Mouse (Mus musculus): Measurements from ENCODE around the gene Gm20388. TPM values are rescaled to one million over a fixed set of nuclear protein-coding genes. Genes with fewer than 3 reads are reported as not detected.

The Gm20388 gene
- polyA plus RNA-seq, 1 experiment from 2014 or later = 12.4 TPM

- Histone ChIP-seq H3K4me2 (ENCODE audit: low read length) (no peak overlapping the region), H3K9me3 (ENCODE audit: control insufficient read depth, low read length) (no peaks in the 10 kb centered on the region), H3K27me3 (replicated peaks; ENCODE audit: control insufficient read depth, insufficient read depth, low read length) (no peaks in the 10 kb centered on the region), H3K36me3 (ENCODE audit: control insufficient read depth, insufficient read depth, low read length) (no peaks in the 10 kb centered on the region), H3K4me3 (ENCODE audit: low read length) (no peak overlapping the region), H3K9ac (ENCODE audit: low read depth, low read length) (no peak overlapping the region), H3K27ac (ENCODE audit: low read depth, low read length) (no peak overlapping the region), H3K4me1 (ENCODE audit: control insufficient read depth, insufficient read depth, low read depth, low read length) (no peaks in the 10 kb centered on the region; the same call in none of the 2 replicates)
- WGBS = 73% methylated on average over 5 of the region's 5 CpGs
- no peak for ATAC-seq
These were observed 2282.1 kb downstream of the Gm20388 start for GRCm38 (mm10) chr8:122192771-122193170.

GRCm38 (mm10) chr8:122193521-122193920, 2282.9 kb downstream of the Gm20388 start:
- Histone ChIP-seq H3K4me3 (ENCODE audit: low read length) (no peak overlapping the region), H3K27ac (ENCODE audit: low read depth, low read length) (no peak overlapping the region), H3K4me2 (ENCODE audit: low read length) (no peak overlapping the region), H3K9ac (ENCODE audit: low read depth, low read length) (no peak overlapping the region), H3K36me3 (ENCODE audit: control insufficient read depth, insufficient read depth, low read length) (no peaks in the 10 kb centered on the region), H3K9me3 (ENCODE audit: control insufficient read depth, low read length) (no peaks in the 10 kb centered on the region), H3K4me1 (ENCODE audit: control insufficient read depth, insufficient read depth, low read depth, low read length) (no peaks in the 10 kb centered on the region; the same call in none of the 2 replicates), H3K27me3 (replicated peaks; ENCODE audit: control insufficient read depth, insufficient read depth, low read length) (no peaks in the 10 kb centered on the region)
- no peak for ATAC-seq
- WGBS = 72% methylated on average over 11 of the region's 11 CpGs

- WGBS = 62% methylated on average over 8 of the region's 8 CpGs
- no peak overlapping the region for H3K27ac ChIP-seq (ENCODE audit: low read depth, low read length)
- H3K4me1 ChIP-seq (ENCODE audit: control insufficient read depth, insufficient read depth, low read depth, low read length) = no peaks in the 10 kb centered on the region; the same call in none of the 2 replicates
These were observed 2283.8 kb downstream of the Gm20388 start for GRCm38 (mm10) chr8:122194396-122194795.

GRCm38 (mm10) chr8:122197342-122197741, 2286.7 kb downstream of the Gm20388 start:
- Histone ChIP-seq H3K36me3 (ENCODE audit: control insufficient read depth, insufficient read depth, low read length) (no peaks in the 10 kb centered on the region), H3K9me3 (ENCODE audit: control insufficient read depth, low read length) (no peaks in the 10 kb centered on the region), H3K9ac (ENCODE audit: low read depth, low read length) (no peak overlapping the region), H3K4me1 (ENCODE audit: control insufficient read depth, insufficient read depth, low read depth, low read length) (no peaks in the 10 kb centered on the region; the same call in 1 of the 2 replicates), H3K4me2 (ENCODE audit: low read length) (no peak overlapping the region), H3K27ac (ENCODE audit: low read depth, low read length) (no peak overlapping the region), H3K27me3 (replicated peaks; ENCODE audit: control insufficient read depth, insufficient read depth, low read length) (no peaks in the 10 kb centered on the region), H3K4me3 (ENCODE audit: low read length) (no peak overlapping the region)
- WGBS = 81% methylated on average over 5 of the region's 5 CpGs
- ATAC-seq = no peak

More at GRCm38 (mm10) chr8:122194396-122194795, 2283.8 kb downstream of the Gm20388 start:
- Histone ChIP-seq H3K9ac (ENCODE audit: low read depth, low read length) (no peak overlapping the region), H3K9me3 (ENCODE audit: control insufficient read depth, low read length) (no peaks in the 10 kb centered on the region), H3K4me2 (ENCODE audit: low read length) (no peak overlapping the region), H3K27me3 (replicated peaks; ENCODE audit: control insufficient read depth, insufficient read depth, low read length) (no peaks in the 10 kb centered on the region), H3K36me3 (ENCODE audit: control insufficient read depth, insufficient read depth, low read length) (no peaks in the 10 kb centered on the region), H3K4me3 (ENCODE audit: low read length) (no peak overlapping the region)
- ATAC-seq = no peak

GRCm38 (mm10) chr8:122198378-122199025, 2287.9 kb downstream of the Gm20388 start:
- Histone ChIP-seq H3K9ac (ENCODE audit: low read depth, low read length) (no peak overlapping the region), H3K4me2 (ENCODE audit: low read length) (no peak overlapping the region), H3K9me3 (ENCODE audit: control insufficient read depth, low read length) (no peaks in the 10 kb centered on the region), H3K27me3 (replicated peaks; ENCODE audit: control insufficient read depth, insufficient read depth, low read length) (no peaks in the 10 kb centered on the region), H3K36me3 (ENCODE audit: control insufficient read depth, insufficient read depth, low read length) (no peaks in the 10 kb centered on the region), H3K4me3 (ENCODE audit: low read length) (no peak overlapping the region), H3K4me1 (ENCODE audit: control insufficient read depth, insufficient read depth, low read depth, low read length) (no peaks in the 10 kb centered on the region; the same call in 1 of the 2 replicates), H3K27ac (ENCODE audit: low read depth, low read length) (no peak overlapping the region)
- ATAC-seq = no peak
- WGBS = 77% methylated on average over 12 of the region's 12 CpGs

- Histone ChIP-seq H3K4me1 (ENCODE audit: control insufficient read depth, insufficient read depth, low read depth, low read length) (no peaks in the 10 kb centered on the region; the same call in 1 of the 2 replicates), H3K4me3 (ENCODE audit: low read length) (no peak overlapping the region), H3K9ac (ENCODE audit: low read depth, low read length) (no peak overlapping the region), H3K9me3 (ENCODE audit: control insufficient read depth, low read length) (no peaks in the 10 kb centered on the region), H3K27me3 (replicated peaks; ENCODE audit: control insufficient read depth, insufficient read depth, low read length) (no peaks in the 10 kb centered on the region), H3K4me2 (ENCODE audit: low read length) (no peak overlapping the region), H3K36me3 (ENCODE audit: control insufficient read depth, insufficient read depth, low read length) (no peaks in the 10 kb centered on the region), H3K27ac (ENCODE audit: low read depth, low read length) (no peak overlapping the region)
- no peak for ATAC-seq
- WGBS = 76% methylated on average over 9 of the region's 9 CpGs
These were observed 2288.6 kb downstream of the Gm20388 start for GRCm38 (mm10) chr8:122199191-122199590.

GRCm38 (mm10) chr8:122199841-122200240, 2289.2 kb downstream of the Gm20388 start:
- 75% methylated on average over 4 of the region's 4 CpGs for WGBS
- no peak overlapping the region for H3K27ac ChIP-seq (ENCODE audit: low read depth, low read length)
- no peak overlapping the region for H3K9ac ChIP-seq (ENCODE audit: low read depth, low read length)

GRCm38 (mm10) chr8:122211591-122211990, 2300.9 kb downstream of the Gm20388 start:
- WGBS = 77% methylated on average over 3 of the region's 3 CpGs

More at GRCm38 (mm10) chr8:122199841-122200240, 2289.2 kb downstream of the Gm20388 start:
- Histone ChIP-seq H3K4me1 (ENCODE audit: control insufficient read depth, insufficient read depth, low read depth, low read length) (no peaks in the 10 kb centered on the region), H3K4me2 (ENCODE audit: low read length) (no peak overlapping the region), H3K9me3 (ENCODE audit: control insufficient read depth, low read length) (no peaks in the 10 kb centered on the region), H3K36me3 (ENCODE audit: control insufficient read depth, insufficient read depth, low read length) (no peaks in the 10 kb centered on the region), H3K27me3 (replicated peaks; ENCODE audit: control insufficient read depth, insufficient read depth, low read length) (no peaks in the 10 kb centered on the region), H3K4me3 (ENCODE audit: low read length) (no peak overlapping the region)
- no peak for ATAC-seq

GRCm38 (mm10) chr8:122215630-122216029, 2305.0 kb downstream of the Gm20388 start:
- no peak overlapping the region for H3K9ac ChIP-seq (ENCODE audit: low read depth, low read length)
- no peaks in the 10 kb centered on the region for H3K4me1 ChIP-seq (ENCODE audit: control insufficient read depth, insufficient read depth, low read depth, low read length)
- 69% methylated on average over 8 of the region's 8 CpGs for WGBS
- H3K27ac ChIP-seq (ENCODE audit: low read depth, low read length) = no peak overlapping the region
- H3K9me3 ChIP-seq (ENCODE audit: control insufficient read depth, low read length) = no peaks in the 10 kb centered on the region; the same call in 1 of the 2 replicates
- ATAC-seq = no peak
- no peak overlapping the region for H3K4me2 ChIP-seq (ENCODE audit: low read length)
- no peak overlapping the region for H3K4me3 ChIP-seq (ENCODE audit: low read length)
- no peaks in the 10 kb centered on the region for H3K36me3 ChIP-seq (ENCODE audit: control insufficient read depth, insufficient read depth, low read length)
- no peaks in the 10 kb centered on the region for H3K27me3 ChIP-seq (replicated peaks; ENCODE audit: control insufficient read depth, insufficient read depth, low read length)

More at GRCm38 (mm10) chr8:122211591-122211990, 2300.9 kb downstream of the Gm20388 start:
- Histone ChIP-seq H3K4me2 (ENCODE audit: low read length) (no peak overlapping the region), H3K4me3 (ENCODE audit: low read length) (no peak overlapping the region), H3K27ac (ENCODE audit: low read depth, low read length) (no peak overlapping the region), H3K4me1 (ENCODE audit: control insufficient read depth, insufficient read depth, low read depth, low read length) (no peaks in the 10 kb centered on the region), H3K36me3 (ENCODE audit: control insufficient read depth, insufficient read depth, low read length) (no peaks in the 10 kb centered on the region), H3K27me3 (replicated peaks; ENCODE audit: control insufficient read depth, insufficient read depth, low read length) (no peaks in the 10 kb centered on the region), H3K9me3 (ENCODE audit: control insufficient read depth, low read length) (no peaks in the 10 kb centered on the region), H3K9ac (ENCODE audit: low read depth, low read length) (no peak overlapping the region)
- ATAC-seq = no peak
